Mouse (Mus musculus): ENCODE measurements at regions not wholly inside any gene's neighbourhood (a gene's known extent, or its start where the extent isn't known, plus 50 kb on each side); places are given as distances from the start of the nearest gene placed in this dataset.

DNA sequence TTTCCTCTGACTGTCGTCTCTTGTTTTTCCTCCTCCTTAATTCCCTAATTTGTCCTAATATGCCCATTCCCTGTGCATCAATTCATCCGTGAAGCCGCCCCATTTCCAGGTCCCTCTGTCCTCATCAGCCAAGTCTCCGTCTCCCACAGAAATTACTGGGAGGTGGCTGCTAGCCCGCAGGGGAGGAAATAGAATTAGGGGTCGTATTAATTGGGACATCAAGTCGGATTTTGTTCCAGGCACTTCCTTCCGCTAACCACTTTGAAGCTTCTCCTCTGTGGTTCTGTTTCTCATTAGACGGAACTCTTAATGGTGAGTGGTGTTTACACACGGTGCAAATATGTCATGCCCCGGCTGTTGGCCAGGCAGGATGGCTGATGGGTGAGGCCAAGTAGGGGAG, 259.5 kb upstream of the Tbx3 start:
- H3K9ac ChIP-seq = no peak overlapping the region
- no peak overlapping the region for H3K27ac ChIP-seq
- no peaks in the 10 kb centered on the region for H3K36me3 ChIP-seq
- H3K27me3 ChIP-seq (replicated peaks) = no peaks in the 10 kb centered on the region
- 72% methylated on average over 11 of the region's 11 CpGs for WGBS
- H3K4me3 ChIP-seq = no peak overlapping the region
- H3K9me3 ChIP-seq = no peaks in the 10 kb centered on the region
- H3K4me2 ChIP-seq (replicated peaks) = no peak overlapping the region
- no peaks in the 10 kb centered on the region for H3K4me1 ChIP-seq
- ATAC-seq (ENCODE audit: low FRiP score, low read depth) = no peak

DNA sequence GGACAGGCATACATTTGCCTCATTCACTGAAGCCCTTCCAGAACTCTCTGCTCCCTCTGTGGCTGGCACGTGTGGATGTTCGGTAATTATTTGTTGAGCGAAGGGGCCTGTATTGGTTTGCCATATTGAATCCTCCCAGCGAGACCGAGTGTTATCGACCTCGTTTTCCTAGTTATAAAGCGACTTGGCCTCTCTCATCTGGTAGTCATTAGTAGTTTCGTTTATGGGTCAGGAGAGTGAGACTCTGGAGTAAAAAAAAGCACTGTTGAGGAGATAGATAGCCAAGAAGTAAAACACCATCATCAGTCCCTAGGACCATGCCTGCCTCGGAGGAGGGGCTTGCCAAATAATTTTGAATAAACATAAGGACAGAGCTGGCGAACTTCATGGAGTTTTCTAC, 254.6 kb upstream of the Tbx3 start:
- Histone ChIP-seq H3K27me3 (replicated peaks) (no peaks in the 10 kb centered on the region), H3K9ac (no peak overlapping the region), H3K27ac (no peak overlapping the region), H3K9me3 (no peaks in the 10 kb centered on the region), H3K4me3 (no peak overlapping the region), H3K4me2 (replicated peaks) (no peak overlapping the region), H3K4me1 (no peaks in the 10 kb centered on the region), H3K36me3 (no peaks in the 10 kb centered on the region)
- WGBS = 81% methylated on average over 11 of the region's 11 CpGs
- ATAC-seq (ENCODE audit: low FRiP score, low read depth) = no peak

DNA sequence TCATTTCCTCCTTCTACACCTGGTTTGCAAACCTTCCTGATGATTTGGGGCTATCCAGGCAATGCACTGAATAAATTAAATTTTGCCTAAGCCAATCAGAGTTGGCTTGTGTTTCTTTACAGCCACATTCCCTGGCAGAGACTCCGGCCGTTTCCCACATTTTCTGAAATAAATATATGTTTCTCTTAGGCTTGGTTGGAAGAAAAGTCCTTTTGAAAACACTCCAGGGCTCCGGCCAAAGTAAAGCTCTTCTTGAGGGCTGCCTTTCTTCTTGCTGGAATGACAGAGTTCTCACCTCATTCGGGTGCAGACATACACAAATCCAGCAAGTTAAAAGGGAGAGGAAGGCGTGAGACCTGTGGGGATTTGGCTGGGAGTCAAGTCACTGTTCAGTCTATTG, 252.0 kb upstream of the Tbx3 start:
- WGBS = 81% methylated on average over 5 of the region's 5 CpGs
- no peaks in the 10 kb centered on the region for H3K9me3 ChIP-seq
- H3K27ac ChIP-seq = no peak overlapping the region
- H3K36me3 ChIP-seq = no peaks in the 10 kb centered on the region
- H3K4me1 ChIP-seq = no peaks in the 10 kb centered on the region
- no peak overlapping the region for H3K4me3 ChIP-seq
- no peak for ATAC-seq (ENCODE audit: low FRiP score, low read depth)
- H3K9ac ChIP-seq = no peak overlapping the region
- no peaks in the 10 kb centered on the region for H3K27me3 ChIP-seq (replicated peaks)
- no peak overlapping the region for H3K4me2 ChIP-seq (replicated peaks)

DNA sequence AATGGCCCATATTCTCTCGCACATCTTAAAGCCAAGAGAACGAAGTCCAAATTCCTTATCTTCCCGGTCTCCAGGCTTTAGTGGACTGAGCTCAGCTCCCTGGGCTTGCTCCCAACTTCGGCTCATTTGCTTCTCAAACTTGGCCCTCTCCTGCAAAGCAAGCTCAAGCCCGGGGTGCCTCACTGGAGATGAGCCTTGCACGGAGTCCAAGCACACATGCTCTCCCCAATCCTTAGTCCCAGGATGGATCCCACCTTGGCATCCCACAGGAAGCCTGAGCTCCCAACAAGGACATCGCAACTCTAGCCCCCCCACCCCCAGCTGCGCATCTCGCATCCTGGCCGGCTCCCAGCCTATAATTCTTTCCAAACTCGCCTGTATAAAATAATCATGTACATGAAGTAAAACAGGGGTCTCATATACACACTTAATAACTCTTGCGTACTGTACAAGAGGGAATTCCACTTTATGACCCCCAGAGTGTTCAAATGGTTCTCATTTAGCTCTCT, 242.9 kb upstream of the Tbx3 start:
- Histone ChIP-seq H3K9me3 (no peaks in the 10 kb centered on the region), H3K4me1 (no peaks in the 10 kb centered on the region), H3K27me3 (replicated peaks) (no peaks in the 10 kb centered on the region), H3K36me3 (no peaks in the 10 kb centered on the region), H3K27ac (no peak overlapping the region), H3K9ac (no peak overlapping the region), H3K4me2 (replicated peaks) (no peak overlapping the region), H3K4me3 (no peak overlapping the region)
- WGBS = 81% methylated on average over 12 of the region's 12 CpGs
- ATAC-seq (ENCODE audit: low FRiP score, low read depth) = no peak

DNA sequence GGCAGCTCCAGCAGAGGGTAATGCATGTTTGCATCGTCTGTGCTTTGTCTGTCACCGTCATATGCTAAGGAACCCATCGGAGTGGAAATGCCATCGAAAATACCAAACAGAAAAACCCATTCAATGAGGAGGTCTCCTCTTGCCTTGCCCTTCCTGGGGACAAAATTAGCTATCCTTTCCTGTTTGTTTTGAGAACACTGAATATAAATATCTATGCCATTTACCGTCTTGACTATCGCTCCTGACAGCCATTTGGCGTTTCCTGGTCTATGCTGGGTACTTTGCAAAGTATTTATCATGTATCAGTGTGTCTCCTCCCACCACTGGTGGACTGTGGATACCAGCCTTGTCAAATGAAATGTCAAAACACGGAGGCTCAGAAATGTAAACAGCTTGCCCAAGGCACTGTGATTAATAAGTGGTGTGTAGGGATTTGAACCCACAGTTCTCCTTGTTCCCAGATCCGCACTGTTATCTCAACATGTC, 239.2 kb upstream of the Tbx3 start:
- 86% methylated on average over 9 of the region's 9 CpGs for WGBS
- no peaks in the 10 kb centered on the region for H3K9me3 ChIP-seq
- H3K36me3 ChIP-seq = no peaks in the 10 kb centered on the region
- H3K4me3 ChIP-seq = no peak overlapping the region
- no peaks in the 10 kb centered on the region for H3K4me1 ChIP-seq
- no peak overlapping the region for H3K27ac ChIP-seq
- H3K4me2 ChIP-seq (replicated peaks) = no peak overlapping the region
- no peaks in the 10 kb centered on the region for H3K27me3 ChIP-seq (replicated peaks)
- no peak overlapping the region for H3K9ac ChIP-seq
- ATAC-seq (ENCODE audit: low FRiP score, low read depth) = no peak

DNA sequence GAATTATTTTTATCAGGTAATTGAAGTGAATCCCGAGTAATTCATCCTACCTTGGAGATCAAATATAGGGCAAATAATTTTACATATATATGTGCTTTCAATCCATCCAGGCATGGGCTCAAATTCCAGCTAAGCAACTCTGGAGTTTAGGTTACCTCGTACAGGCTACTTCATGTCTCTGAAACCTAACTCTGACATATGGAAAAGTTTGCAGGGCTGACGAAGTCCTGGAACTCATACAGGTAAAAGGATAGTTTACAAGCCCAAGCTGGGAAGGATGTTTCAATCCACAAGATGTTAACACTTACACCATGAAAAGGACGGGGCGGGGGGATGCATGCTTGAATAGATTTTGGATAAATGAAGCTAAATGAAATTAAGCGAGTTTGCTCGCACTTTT, 235.9 kb upstream of the Tbx3 start:
- H3K4me3 ChIP-seq = no peak overlapping the region
- no peaks in the 10 kb centered on the region for H3K36me3 ChIP-seq
- H3K27me3 ChIP-seq (replicated peaks) = no peaks in the 10 kb centered on the region
- no peaks in the 10 kb centered on the region for H3K9me3 ChIP-seq
- no peaks in the 10 kb centered on the region for H3K4me1 ChIP-seq
- H3K4me2 ChIP-seq (replicated peaks) = no peak overlapping the region
- H3K27ac ChIP-seq = no peak overlapping the region
- WGBS = 70% methylated on average over 7 of the region's 7 CpGs
- no peak overlapping the region for H3K9ac ChIP-seq
- no peak for ATAC-seq (ENCODE audit: low FRiP score, low read depth)

DNA sequence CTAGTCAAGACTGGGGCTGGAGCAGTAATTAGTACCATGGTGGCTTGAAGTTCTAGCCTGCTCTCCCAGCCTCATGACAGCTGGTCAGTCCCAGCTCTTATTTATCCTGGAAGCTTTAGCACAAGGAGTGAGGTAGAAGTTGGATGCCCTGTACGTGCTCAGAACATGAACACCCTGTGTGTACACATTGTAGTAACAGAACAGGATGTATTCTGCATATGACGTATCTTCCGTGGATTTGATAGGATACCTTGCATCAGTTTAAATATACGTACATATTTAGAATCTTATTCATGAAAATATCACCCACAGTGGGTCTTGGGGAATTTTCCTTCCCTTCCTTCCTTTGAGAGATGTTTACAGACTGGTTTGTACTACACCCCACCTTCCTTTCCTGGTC, 222.0 kb upstream of the Tbx3 start:
- Histone ChIP-seq H3K9me3 (no peaks in the 10 kb centered on the region), H3K4me2 (replicated peaks) (no peak overlapping the region), H3K4me1 (no peaks in the 10 kb centered on the region), H3K4me3 (no peak overlapping the region), H3K9ac (no peak overlapping the region), H3K27ac (no peak overlapping the region), H3K36me3 (no peaks in the 10 kb centered on the region), H3K27me3 (replicated peaks) (no peaks in the 10 kb centered on the region)
- WGBS = 92% methylated on average over 4 of the region's 4 CpGs
- no peak for ATAC-seq (ENCODE audit: low FRiP score, low read depth)

DNA sequence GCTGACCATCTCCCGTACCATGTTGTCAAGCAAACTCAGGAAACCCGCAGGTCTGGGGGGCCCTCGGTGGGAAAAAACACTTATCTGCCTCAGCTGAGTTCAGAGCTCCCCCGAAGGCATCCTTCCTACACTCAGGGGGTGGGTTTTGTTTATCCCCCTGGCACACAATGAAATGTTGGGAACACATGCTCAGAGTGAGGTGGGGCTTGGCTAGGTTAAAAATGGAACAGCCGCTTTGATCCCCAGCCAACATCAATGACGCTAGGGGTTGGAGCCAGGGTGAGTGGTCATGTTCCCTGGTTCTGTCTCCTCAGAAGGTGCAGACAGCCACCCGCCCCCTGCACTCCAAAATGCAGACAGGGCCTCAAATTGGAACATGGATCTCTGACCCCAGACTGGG, 221.3 kb upstream of the Tbx3 start:
- WGBS = 77% methylated on average over 7 of the region's 7 CpGs
- Histone ChIP-seq H3K4me1 (no peaks in the 10 kb centered on the region), H3K36me3 (no peaks in the 10 kb centered on the region), H3K4me3 (no peak overlapping the region), H3K27me3 (replicated peaks) (no peaks in the 10 kb centered on the region), H3K27ac (no peak overlapping the region), H3K4me2 (replicated peaks) (no peak overlapping the region), H3K9me3 (no peaks in the 10 kb centered on the region), H3K9ac (no peak overlapping the region)
- no peak for ATAC-seq (ENCODE audit: low FRiP score, low read depth)

DNA sequence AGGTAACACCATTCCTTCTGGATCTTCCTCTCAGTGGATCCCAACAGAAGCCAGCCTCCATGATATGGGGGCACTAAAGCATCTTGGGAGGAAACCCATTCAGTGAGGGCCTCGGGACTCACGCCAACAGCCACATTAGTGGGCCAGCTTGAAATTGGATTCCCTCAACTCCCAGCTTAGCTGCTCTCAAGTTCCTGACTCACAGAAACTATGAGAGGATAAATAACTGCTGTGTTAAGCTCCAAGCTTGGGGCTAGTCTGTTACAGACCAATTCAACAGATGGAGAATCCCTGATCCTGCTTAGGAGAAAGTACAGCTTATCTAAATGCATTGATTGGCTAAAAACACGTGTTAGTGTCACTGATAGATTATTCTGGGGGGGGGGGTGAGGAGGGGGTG, 210.7 kb upstream of the Tbx3 start:
- H3K4me2 ChIP-seq (replicated peaks) = no peak overlapping the region
- no peaks in the 10 kb centered on the region for H3K4me1 ChIP-seq
- no peak overlapping the region for H3K4me3 ChIP-seq
- H3K9me3 ChIP-seq = no peaks in the 10 kb centered on the region
- no peaks in the 10 kb centered on the region for H3K36me3 ChIP-seq
- H3K27ac ChIP-seq = no peak overlapping the region
- 77% methylated on average over 3 of the region's 3 CpGs for WGBS
- H3K27me3 ChIP-seq (replicated peaks) = no peaks in the 10 kb centered on the region
- ATAC-seq (ENCODE audit: low FRiP score, low read depth) = no peak
- no peak overlapping the region for H3K9ac ChIP-seq

DNA sequence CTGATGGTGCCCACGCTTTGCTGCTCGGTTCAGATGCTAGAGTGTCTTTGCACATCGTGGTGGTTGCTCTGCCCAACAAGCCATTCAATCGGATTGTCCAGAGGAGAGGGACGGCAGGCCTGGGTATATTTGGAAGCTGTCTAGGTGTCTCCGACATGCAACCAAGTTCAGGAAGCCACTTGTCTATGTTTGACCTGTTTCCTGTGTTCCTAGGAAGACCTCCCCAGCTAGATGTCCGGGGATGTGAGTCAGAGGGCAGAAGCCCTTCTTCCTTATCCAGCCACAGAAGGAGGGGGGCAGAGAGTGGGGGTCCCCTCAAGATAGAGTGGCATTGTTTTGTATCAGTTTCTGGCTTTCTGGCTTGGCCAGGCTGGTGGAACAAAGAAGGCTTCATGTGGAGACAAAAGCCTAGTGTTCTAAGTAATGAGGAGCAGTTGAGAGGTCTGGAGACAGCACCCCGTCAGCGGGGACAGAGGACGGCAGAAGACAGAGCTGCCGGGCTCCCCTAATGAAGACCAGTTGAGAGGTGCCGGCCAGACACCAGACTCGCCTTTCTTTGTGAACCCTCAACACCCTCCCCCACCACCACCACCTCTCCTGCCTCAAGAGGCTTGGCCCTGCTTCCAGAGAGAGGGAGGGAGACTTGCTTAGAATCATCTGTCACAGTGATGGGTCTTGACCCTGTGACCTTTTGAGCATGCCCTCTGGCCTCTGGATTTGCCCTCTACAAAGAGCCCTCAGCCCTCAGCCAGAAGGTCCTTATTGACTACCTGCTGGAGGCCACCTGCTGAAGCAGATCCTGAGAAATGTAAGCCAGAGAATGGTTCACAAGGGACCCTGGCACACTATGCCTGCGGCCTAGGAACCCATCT, 207.6 kb upstream of the Tbx3 start:
- H3K36me3 ChIP-seq = no peaks in the 10 kb centered on the region
- H3K4me2 ChIP-seq (replicated peaks) = no peak overlapping the region
- no peaks in the 10 kb centered on the region for H3K9me3 ChIP-seq
- no peak overlapping the region for H3K9ac ChIP-seq
- H3K27ac ChIP-seq = no peak overlapping the region
- no peaks in the 10 kb centered on the region for H3K27me3 ChIP-seq (replicated peaks)
- H3K4me1 ChIP-seq = no peaks in the 10 kb centered on the region
- no peak for ATAC-seq (ENCODE audit: low FRiP score, low read depth)
- WGBS = 61% methylated on average over 14 of the region's 14 CpGs
- H3K4me3 ChIP-seq = no peak overlapping the region

DNA sequence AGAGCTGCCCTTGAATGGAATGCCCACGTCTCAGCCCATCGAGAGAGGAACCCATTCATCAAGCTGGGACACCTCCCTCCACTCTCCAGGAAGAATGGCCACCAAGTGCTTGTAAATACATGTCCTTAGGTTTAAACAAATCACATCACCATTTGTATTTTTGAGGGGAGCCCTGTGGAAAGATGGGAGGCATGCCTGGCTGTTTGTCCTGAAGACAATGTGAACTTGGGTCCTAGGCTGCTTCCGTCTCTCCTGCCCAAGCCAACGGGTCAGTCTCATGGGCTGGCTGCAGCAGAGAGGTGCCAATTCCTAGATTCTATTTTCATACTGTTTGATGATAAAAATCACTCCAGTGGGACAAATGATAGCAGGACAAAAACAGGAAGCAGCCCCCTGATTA, 205.9 kb upstream of the Tbx3 start:
- no peaks in the 10 kb centered on the region for H3K27me3 ChIP-seq (replicated peaks)
- no peaks in the 10 kb centered on the region for H3K36me3 ChIP-seq
- H3K27ac ChIP-seq = no peak overlapping the region
- H3K9me3 ChIP-seq = no peaks in the 10 kb centered on the region
- no peak for ATAC-seq (ENCODE audit: low FRiP score, low read depth)
- no peak overlapping the region for H3K4me2 ChIP-seq (replicated peaks)
- no peak overlapping the region for H3K9ac ChIP-seq
- H3K4me1 ChIP-seq = no peaks in the 10 kb centered on the region
- 84% methylated on average over 4 of the region's 4 CpGs for WGBS
- H3K4me3 ChIP-seq = no peak overlapping the region

DNA sequence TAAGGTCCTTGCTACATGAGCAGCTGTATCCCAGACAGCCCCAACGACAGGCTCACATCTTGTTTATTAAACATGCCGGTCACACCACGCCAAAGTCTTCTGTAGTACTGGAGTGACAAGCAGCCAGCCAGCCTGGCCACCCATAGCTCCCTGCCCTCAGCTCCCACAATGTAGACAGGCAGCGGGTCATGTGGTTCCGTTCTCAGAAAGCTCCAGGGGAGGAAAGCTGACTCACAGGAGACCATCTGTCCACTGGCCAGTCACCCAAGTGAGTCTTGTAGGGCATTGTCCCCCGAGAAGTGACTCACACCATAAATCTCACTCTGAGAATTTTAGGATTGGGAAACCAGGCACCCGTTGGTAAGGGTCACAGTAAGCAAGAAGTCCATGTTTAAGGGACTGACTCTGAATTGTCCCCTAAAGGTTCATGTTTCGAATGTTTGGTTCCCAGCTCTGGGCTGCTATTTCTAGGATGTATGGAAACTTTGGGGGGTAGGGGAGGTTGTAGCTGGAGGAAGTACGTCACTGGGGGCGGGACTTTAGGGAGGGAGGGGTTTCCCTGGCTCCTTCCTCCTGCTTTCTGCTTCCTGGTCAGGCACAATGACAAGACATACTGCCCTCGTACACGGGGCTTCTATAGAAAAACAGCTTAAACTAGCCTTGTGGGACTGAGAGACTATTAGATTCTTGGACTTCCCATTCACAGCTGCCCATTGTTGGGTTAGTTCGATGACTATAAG, 203.0 kb upstream of the Tbx3 start:
- H3K9ac ChIP-seq = no peak overlapping the region
- no peak for ATAC-seq (ENCODE audit: low FRiP score, low read depth)
- 82% methylated on average over 13 of the region's 13 CpGs for WGBS
- H3K9me3 ChIP-seq = no peaks in the 10 kb centered on the region
- no peak overlapping the region for H3K27ac ChIP-seq
- no peaks in the 10 kb centered on the region for H3K4me1 ChIP-seq
- no peaks in the 10 kb centered on the region for H3K27me3 ChIP-seq (replicated peaks)
- H3K4me3 ChIP-seq = no peak overlapping the region
- no peak overlapping the region for H3K4me2 ChIP-seq (replicated peaks)
- H3K36me3 ChIP-seq = no peaks in the 10 kb centered on the region
